Mouse (Mus musculus) cerebellum, postnatal 4 days (tissue): ENCODE measurements around the gene Slc36a2.

Experiments used
- DNase-seq, 2 experiments: peaks; one replicate each; pipeline ENCODE4 v3.0.0; 2022; ENCODE audit warnings: low spot score in 2 of 2, mixed read lengths in 1 of 2

Slc36a2 gene

GRCm38 (mm10) chr11:55184733-55185291 lies at the start of gene Slc36a2:
Gene Slc36a2 (minus strand): TSS chr11:55185077.
- DNase-seq = no peak

- peak in 1 of 2 experiments; percentile 8 for DNase-seq
Observed at GRCm38 (mm10) chr11:55234288-55234687, 49.4 kb upstream of the Slc36a2 start.

- DNase-seq = no peak
Observed at GRCm38 (mm10) chr11:55231034-55231433, 46.2 kb upstream of the Slc36a2 start.

GRCm38 (mm10) chr11:55221306-55221705 lies 36.4 kb upstream of the Slc36a2 start:
- DNase-seq = no peak

- DNase-seq = no peak
Observed at GRCm38 (mm10) chr11:55218473-55218872, 33.6 kb upstream of the Slc36a2 start.

GRCm38 (mm10) chr11:55217880-55218279 lies 33.0 kb upstream of the Slc36a2 start:
- no peak for DNase-seq

GRCm38 (mm10) chr11:55217418-55217817 lies 32.5 kb upstream of the Slc36a2 start:
- no peak for DNase-seq

GRCm38 (mm10) chr11:55216830-55217229 lies 32.0 kb upstream of the Slc36a2 start:
- no peak for DNase-seq

- DNase-seq = no peak
Observed at GRCm38 (mm10) chr11:55216061-55216460, 31.2 kb upstream of the Slc36a2 start.

- no peak for DNase-seq
Observed at GRCm38 (mm10) chr11:55214978-55215377, 30.1 kb upstream of the Slc36a2 start.

GRCm38 (mm10) chr11:55214161-55214560 lies 29.3 kb upstream of the Slc36a2 start:
- no peak for DNase-seq

- no peak for DNase-seq
Observed at GRCm38 (mm10) chr11:55213518-55213917, 28.6 kb upstream of the Slc36a2 start.

- no peak for DNase-seq
Observed at GRCm38 (mm10) chr11:55209626-55210353, 24.9 kb upstream of the Slc36a2 start.

- no peak for DNase-seq
Observed at GRCm38 (mm10) chr11:55209032-55209431, 24.2 kb upstream of the Slc36a2 start.

- no peak for DNase-seq
Observed at GRCm38 (mm10) chr11:55208001-55208690, 23.3 kb upstream of the Slc36a2 start.

- peak in 1 of 2 experiments; percentile 8 for DNase-seq
Observed at GRCm38 (mm10) chr11:55204602-55205001, 19.7 kb upstream of the Slc36a2 start.

- peak; percentile 98 to 99 for DNase-seq
Observed at GRCm38 (mm10) chr11:55204159-55204596, 19.3 kb upstream of the Slc36a2 start, which contains the start of gene Slc36a1. Gene Slc36a1 (plus strand): TSS chr11:55204350.

GRCm38 (mm10) chr11:55197740-55198510 lies 13.0 kb upstream of the Slc36a2 start:
- no peak for DNase-seq

GRCm38 (mm10) chr11:55197086-55197485 lies 12.2 kb upstream of the Slc36a2 start:
- DNase-seq = no peak

GRCm38 (mm10) chr11:55190216-55190615 lies 5.3 kb upstream of the Slc36a2 start:
- no peak for DNase-seq

GRCm38 (mm10) chr11:55187777-55188176 lies 2.9 kb upstream of the Slc36a2 start:
- DNase-seq = no peak

- no peak for DNase-seq
Observed at GRCm38 (mm10) chr11:55187292-55187691, 2.4 kb upstream of the Slc36a2 start.
